Mouse (Mus musculus): ENCODE data around the gene Ambra1.

DNA sequence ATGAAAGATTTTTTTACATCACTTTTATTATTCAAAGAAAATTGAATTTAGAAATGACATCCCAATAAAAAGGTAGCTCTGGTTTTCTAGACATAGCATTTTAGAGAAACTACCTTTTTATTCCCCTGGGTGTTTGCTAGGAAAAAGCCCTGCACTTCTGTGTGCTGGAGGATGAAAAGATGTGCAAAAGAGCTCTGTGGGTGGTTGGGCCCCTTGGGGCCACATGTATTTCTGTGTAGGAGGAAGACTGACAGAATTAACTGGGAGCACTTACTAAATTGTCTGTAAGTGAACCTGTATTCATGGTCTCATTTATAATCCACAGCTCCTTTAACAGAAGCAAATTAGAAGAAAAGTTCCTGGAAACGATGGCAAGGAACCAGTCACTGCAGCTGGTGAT is 114.2 kb downstream of the Ambra1 start:
- no peak for TF ChIP-seq FOSL1 (IDR thresholded peaks at IDR 0.05; ENCODE audit: insufficient read depth, low read length, poor library complexity, severe bottlenecking)
- TF ChIP-seq CTCF (IDR thresholded peaks at IDR 0.05; ENCODE audit: control insufficient read depth, insufficient read depth, insufficient read length): no peak
- no peak for TF ChIP-seq USF1 (IDR thresholded peaks at IDR 0.05; ENCODE audit: low read depth)
- TF ChIP-seq MYOD1 (IDR thresholded peaks at IDR 0.05; ENCODE audit: control insufficient read depth, insufficient read length, low read depth): no peak
- TF ChIP-seq MAX (IDR thresholded peaks at IDR 0.05): no peak
- no peak for TF ChIP-seq MYOG (IDR thresholded peaks at IDR 0.05; ENCODE audit: control insufficient read depth, extremely low read depth, insufficient read length)
- TF ChIP-seq CEBPB (IDR thresholded peaks at IDR 0.05; ENCODE audit: low read depth): no peak

Measured in C2C12 (cell line).